Mouse (Mus musculus): ENCODE measurements at regions not wholly inside any gene's neighbourhood (a gene's known extent, or its start where the extent isn't known, plus 50 kb on each side); places are given as distances from the start of the nearest gene placed in this dataset.
A peak's percentile ranks its signal among the peaks of the same experiment; 100 is the strongest.

DNA sequence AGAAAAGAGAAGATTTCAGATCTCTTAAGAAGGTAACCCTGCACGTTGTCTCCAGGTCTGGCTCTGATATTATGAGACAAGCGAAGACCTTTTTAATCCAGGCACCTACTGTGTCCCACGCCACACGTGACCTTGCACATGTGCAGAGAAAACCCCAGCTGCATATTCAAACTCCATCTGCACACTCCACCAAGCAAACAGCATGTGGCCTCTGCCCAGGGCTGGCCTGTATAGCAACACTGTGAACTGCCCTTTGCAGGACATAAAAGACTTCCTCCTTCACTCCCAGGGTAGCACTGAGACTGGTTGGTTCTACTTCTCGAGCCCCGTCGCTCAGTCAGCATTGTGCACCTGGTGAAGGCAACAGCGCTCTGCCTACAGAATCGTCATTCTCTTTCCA is 119.0 kb downstream of the Slc38a6 start:
- Histone ChIP-seq H3K4me1 (ENCODE audit: control insufficient read depth, insufficient read depth, low read length) (peaks cover 11% of the 10 kb centered on the region; the same call in 1 of the 2 replicates), H3K79me2 (replicated peaks; ENCODE audit: control insufficient read depth, insufficient read depth, low read length) (no peaks in the 10 kb centered on the region), H3K27me3 (ENCODE audit: control insufficient read depth, insufficient read depth, low read length) (no peaks in the 10 kb centered on the region), H3K27ac (no peak overlapping the region; the same call in 1 of the 2 replicates), H3K9ac (ENCODE audit: low read depth, low read length) (no peak overlapping the region), H3K36me3 (ENCODE audit: control insufficient read depth, insufficient read depth, low read length) (no peaks in the 10 kb centered on the region; the same call in 1 of the 2 replicates), H3K4me3 (no peak overlapping the region)
- no peak for DNase-seq
- WGBS: 87% methylated on average over 9 of the region's 9 CpGs
- TF ChIP-seq CTCF (IDR thresholded peaks at IDR 0.05) (no peak), EP300 (IDR thresholded peaks at IDR 0.05; ENCODE audit: insufficient read depth, low read depth, low read length) (no peak), POLR2A (IDR thresholded peaks at IDR 0.05; ENCODE audit: insufficient read depth, low read depth, low read length) (no peak)
- intact Hi-C loops (cut with DNase I): loop anchor here (5.0 kb wide), 2 partner anchors 358 to 378 kb away; no protein-coding TSS in a partner anchor

DNA sequence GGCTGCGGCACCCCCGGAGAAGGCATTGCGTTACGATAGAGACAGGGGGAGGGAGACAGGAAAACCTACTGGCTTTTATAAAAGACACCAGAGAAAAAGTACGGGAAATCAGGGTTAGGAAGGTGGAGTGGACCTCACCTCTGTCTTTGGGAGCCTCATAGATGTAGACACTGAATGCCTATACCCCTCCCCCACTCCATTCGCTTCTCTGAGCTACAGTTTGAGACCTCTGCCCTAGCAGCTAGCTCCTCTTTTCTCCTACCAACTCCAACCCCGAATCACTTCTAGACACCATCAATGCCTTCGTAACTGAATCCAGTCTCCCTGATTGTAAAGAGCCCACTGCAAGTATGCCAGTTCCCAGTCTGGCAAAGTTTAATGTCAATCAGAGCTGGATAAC is 118.5 kb downstream of the Slc38a6 start:
- peak overlapping the region; percentile 97; the same call in 1 of the 2 replicates for H3K27ac ChIP-seq
- H3K27me3 ChIP-seq (ENCODE audit: control insufficient read depth, insufficient read depth, low read length): no peaks in the 10 kb centered on the region
- intact Hi-C loops (cut with DNase I): loop anchor here (5.0 kb wide), 2 partner anchors 358 to 378 kb away; no protein-coding TSS in a partner anchor
- whole genome bisulfite sequencing: 78% methylated on average over 8 of the region's 8 CpGs
- DNase-seq: peak in 1 of 2 experiments; percentile 13
- TF ChIP-seq CTCF (IDR thresholded peaks at IDR 0.05) (no peak), POLR2A (IDR thresholded peaks at IDR 0.05; ENCODE audit: insufficient read depth, low read depth, low read length) (no peak), EP300 (IDR thresholded peaks at IDR 0.05; ENCODE audit: insufficient read depth, low read depth, low read length) (no peak)
- H3K4me1 ChIP-seq (ENCODE audit: control insufficient read depth, insufficient read depth, low read length): peaks cover 10% of the 10 kb centered on the region; the same call in 1 of the 2 replicates
- no peak overlapping the region for H3K4me3 ChIP-seq
- no peaks in the 10 kb centered on the region; the same call in 1 of the 2 replicates for H3K36me3 ChIP-seq (ENCODE audit: control insufficient read depth, insufficient read depth, low read length)
- no peak overlapping the region for H3K9ac ChIP-seq (ENCODE audit: low read depth, low read length)
- no peaks in the 10 kb centered on the region for H3K79me2 ChIP-seq (replicated peaks; ENCODE audit: control insufficient read depth, insufficient read depth, low read length)

DNA sequence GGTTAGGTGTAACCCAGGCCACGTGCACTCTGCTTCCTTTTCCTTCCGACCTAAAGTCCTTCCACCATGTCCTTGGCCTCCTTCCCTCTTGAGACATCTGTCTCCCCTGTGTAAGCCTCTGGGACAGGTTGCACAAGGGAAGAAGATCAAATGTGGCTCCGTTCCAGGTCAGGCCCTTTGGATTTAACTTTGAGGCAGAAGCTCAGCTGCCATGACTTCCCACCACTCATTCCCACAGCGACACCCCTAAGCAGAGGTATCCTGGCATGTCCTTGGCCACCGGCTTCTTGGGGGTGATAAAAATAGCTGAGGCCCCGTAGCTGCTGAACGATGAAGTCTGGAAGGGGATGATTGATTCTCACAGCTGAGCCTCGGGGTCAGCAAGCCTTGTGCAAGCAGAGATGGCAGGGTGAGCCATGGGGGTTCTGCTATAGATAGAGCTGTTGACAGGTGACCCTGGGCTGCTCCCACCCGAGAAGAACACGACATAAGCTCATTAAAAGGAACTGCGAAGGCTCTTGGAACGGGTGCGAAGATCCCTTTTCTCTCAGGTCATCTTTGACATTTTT is 117.4 kb downstream of the Slc38a6 start:
- peak in 1 of 2 experiments; percentile 28 for DNase-seq

More for the DNA sequence above, 117.4 kb downstream of the Slc38a6 start:
- WGBS: 55% methylated on average over 13 of the region's 13 CpGs
- H3K27ac ChIP-seq: peak overlapping the region; percentile 97
- H3K4me3 ChIP-seq: no peak overlapping the region
- H3K79me2 ChIP-seq (replicated peaks; ENCODE audit: control insufficient read depth, insufficient read depth, low read length): no peaks in the 10 kb centered on the region
- H3K27me3 ChIP-seq (ENCODE audit: control insufficient read depth, insufficient read depth, low read length): no peaks in the 10 kb centered on the region
- intact Hi-C loops (cut with DNase I): no loop called here
- H3K9ac ChIP-seq (ENCODE audit: low read depth, low read length): no peak overlapping the region
- no peaks in the 10 kb centered on the region; the same call in 1 of the 2 replicates for H3K36me3 ChIP-seq (ENCODE audit: control insufficient read depth, insufficient read depth, low read length)
- TF ChIP-seq EP300 (IDR thresholded peaks at IDR 0.05; ENCODE audit: insufficient read depth, low read depth, low read length): no peak
- no peak for TF ChIP-seq CTCF (IDR thresholded peaks at IDR 0.05)
- TF ChIP-seq POLR2A (IDR thresholded peaks at IDR 0.05; ENCODE audit: insufficient read depth, low read depth, low read length): no peak
- H3K4me1 ChIP-seq (ENCODE audit: control insufficient read depth, insufficient read depth, low read length): peaks cover 10% of the 10 kb centered on the region; the same call in 1 of the 2 replicates
